In the genomic region with DNA sequence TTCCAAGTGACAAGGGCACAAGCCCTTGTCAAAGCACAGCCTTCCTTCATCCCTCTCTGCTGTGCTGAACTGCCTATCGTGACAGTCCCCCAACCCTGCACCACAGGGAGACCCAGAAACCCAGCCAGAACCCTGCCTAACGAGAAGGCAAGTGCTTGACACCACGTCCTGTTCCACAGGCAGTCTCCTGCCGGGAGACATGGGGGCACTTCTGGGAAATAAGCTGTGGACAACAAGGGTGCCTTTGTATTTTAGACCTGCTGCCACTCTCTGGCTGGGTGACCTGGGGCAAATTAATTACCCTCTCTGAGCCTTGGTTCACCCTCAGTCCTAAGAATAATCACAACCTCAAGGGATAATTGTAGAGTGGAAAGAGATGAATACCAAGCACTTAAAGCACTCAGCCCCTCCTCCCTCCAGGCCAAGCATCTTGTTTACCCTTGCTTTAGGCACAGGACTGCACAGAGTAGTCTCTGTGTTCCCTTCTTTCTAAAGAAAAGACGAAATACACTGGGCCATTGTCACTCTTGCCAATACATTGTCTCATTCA, we compare ENCODE assay signal across 10 mouse cellular contexts.
DNase-seq lines count a peak whose midpoint lies in the region; ATAC-seq and TF ChIP-seq lines count a peak whose summit lies in the region.
"Had no signal": no experiment of that assay in that cellular context is flagged by ENCODE, and none has a peak within 500 bp of the region (broad histone marks: within the 10 kb centered on the region; RNA-seq: fewer than 3 reads in every experiment).

No protein-coding gene starts in this region.

- no peaks in the 10 kb centered on the region for H3K27me3 ChIP-seq in embryonic facial prominence, embryonic 14.5 days (replicated peaks; ENCODE audit: control insufficient read depth, insufficient read depth, low read length)
- H3K27me3 ChIP-seq in hindbrain, embryonic 16.5 days (replicated peaks; ENCODE audit: control insufficient read depth, insufficient read depth, low read length): no peaks in the 10 kb centered on the region; the same call in 1 of the 2 replicates
- H3K27me3 ChIP-seq in midbrain, embryonic 13.5 days: peaks cover 6% of the 10 kb centered on the region; the same call in 1 of the 2 replicates

- peak; percentile 96 for DNase-seq in brain, embryonic 14.5 days (ENCODE audit: low read depth)
- DNase-seq in embryonic facial prominence, embryonic 14.5 days (ENCODE audit: low spot score): peak; percentile 59
- no peak for DNase-seq in c-Kit-positive CD71-positive TER-119-positive erythroid progenitor cells, embryonic 14.5 days (ENCODE audit: low spot score)
- DNase-seq in lung, postnatal 25 days (ENCODE audit: low spot score): no peak
- no peak for DNase-seq in thymus, adult 18-20 months
- DNase-seq: kidney, postnatal 10 days; thymus, postnatal 25 days had no signal

- H3K9ac ChIP-seq in embryonic facial prominence, embryonic 14.5 days (ENCODE audit: low read depth, low read length): no peak overlapping the region
- H3K9ac ChIP-seq in hindbrain, embryonic 16.5 days (ENCODE audit: low read depth, low read length): no peak overlapping the region
- H3K9ac ChIP-seq in midbrain, embryonic 13.5 days (replicated peaks): no peak overlapping the region
- H3K9ac ChIP-seq: heart, embryonic 15.5 days had no signal

- H3K36me3 ChIP-seq in embryonic facial prominence, embryonic 14.5 days (ENCODE audit: control insufficient read depth, insufficient read depth, low read length): no peaks in the 10 kb centered on the region
- no peaks in the 10 kb centered on the region for H3K36me3 ChIP-seq in hindbrain, embryonic 16.5 days (ENCODE audit: control insufficient read depth, insufficient read depth, low read length)
- H3K36me3 ChIP-seq in midbrain, embryonic 13.5 days: no peaks in the 10 kb centered on the region
- H3K36me3 ChIP-seq: heart, embryonic 15.5 days had no signal

- H3K4me2 ChIP-seq in embryonic facial prominence, embryonic 14.5 days (ENCODE audit: low read depth, low read length): no peak overlapping the region
- no peak overlapping the region for H3K4me2 ChIP-seq in hindbrain, embryonic 16.5 days (ENCODE audit: low read length)
- no peak overlapping the region for H3K4me2 ChIP-seq in midbrain, embryonic 13.5 days (replicated peaks)
- H3K4me2 ChIP-seq: heart, embryonic 15.5 days had no signal

- TF ChIP-seq POLR2A in brain, embryonic 14.5 days (IDR thresholded peaks at IDR 0.05; ENCODE audit: borderline replicate concordance, extremely low read depth, insufficient read depth, insufficient read length, poor library complexity, severe bottlenecking): no peak

- H3K4me1 ChIP-seq in embryonic facial prominence, embryonic 14.5 days (ENCODE audit: control insufficient read depth, insufficient read depth, low read length): no peaks in the 10 kb centered on the region; the same call in 1 of the 2 replicates
- peaks cover 6% of the 10 kb centered on the region for H3K4me1 ChIP-seq in hindbrain, embryonic 16.5 days (ENCODE audit: control insufficient read depth, insufficient read depth, low read depth, low read length)
- peaks cover 38% of the 10 kb centered on the region for H3K4me1 ChIP-seq in midbrain, embryonic 13.5 days (replicated peaks)
- H3K4me1 ChIP-seq: heart, embryonic 15.5 days had no signal

- no peak for TF ChIP-seq CTCF in brain, embryonic 14.5 days (IDR thresholded peaks at IDR 0.05; ENCODE audit: borderline replicate concordance, extremely low read depth, insufficient read depth, insufficient read length)

- no peak overlapping the region for H3K4me3 ChIP-seq in embryonic facial prominence, embryonic 14.5 days (ENCODE audit: low read depth, low read length)
- H3K4me3 ChIP-seq in hindbrain, embryonic 16.5 days (ENCODE audit: low read length): no peak overlapping the region
- no peak overlapping the region for H3K4me3 ChIP-seq in midbrain, embryonic 13.5 days (replicated peaks)
- H3K4me3 ChIP-seq: heart, embryonic 15.5 days had no signal

- WGBS in embryonic facial prominence, embryonic 14.5 days: 24% methylated on average over 5 of the region's 5 CpGs
- 18% methylated on average over 5 of the region's 5 CpGs for WGBS in hindbrain, embryonic 16.5 days
- WGBS in midbrain, embryonic 13.5 days: 14% methylated on average over 5 of the region's 5 CpGs

- no peak overlapping the region for H3K27ac ChIP-seq in embryonic facial prominence, embryonic 14.5 days (replicated peaks; ENCODE audit: low read depth, low read length)
- no peak overlapping the region for H3K27ac ChIP-seq in hindbrain, embryonic 16.5 days (ENCODE audit: low read depth, low read length)
- H3K27ac ChIP-seq in midbrain, embryonic 13.5 days: 0 out of 2 replicates have a peak overlapping the region, but pooled peaks have one; percentile 17
- H3K27ac ChIP-seq: heart, embryonic 15.5 days had no signal

- peak; percentile 66 for ATAC-seq in embryonic facial prominence, embryonic 14.5 days (ENCODE audit: low read depth)
- ATAC-seq in hindbrain, embryonic 16.5 days: peak; percentile 91
- ATAC-seq in midbrain, embryonic 13.5 days: peak; percentile 80

- H3K9me3 ChIP-seq in embryonic facial prominence, embryonic 14.5 days (ENCODE audit: control insufficient read depth, low read length): no peaks in the 10 kb centered on the region
- 0 out of 2 replicates have a peak, but pooled peaks cover 2% of the 10 kb centered on the region for H3K9me3 ChIP-seq in hindbrain, embryonic 16.5 days (ENCODE audit: control insufficient read depth, low read length)
- no peaks in the 10 kb centered on the region for H3K9me3 ChIP-seq in midbrain, embryonic 13.5 days
- H3K9me3 ChIP-seq: heart, embryonic 15.5 days had no signal

Comparison
In these comparisons a context has a peak if more than half of its experiments do, and no peak if none do; other contexts are left out.
1. DNase-seq: peak in brain, embryonic 14.5 days (single experiment) and embryonic facial prominence, embryonic 14.5 days (single experiment); none in c-Kit-positive CD71-positive TER-119-positive erythroid progenitor cells, embryonic 14.5 days (single experiment), lung, postnatal 25 days (single experiment) and thymus, adult 18-20 months (0 of 2).
2. Peak in every context shown above with its lines, with median percentiles within 50 percentile points of each other: ATAC-seq.